Mouse (Mus musculus) kidney, postnatal 0 days (tissue): Measurements from ENCODE around the gene Gm11634. TPM values are rescaled to one million over a fixed set of nuclear protein-coding genes. Genes with fewer than 3 reads are reported as not detected.
"Not testable (repeated sequence)": the region's sequence is repeated elsewhere in the genome, so short reads cannot be mapped to it uniquely, and the experiment has no call there.

ENCODE experiments used
- ATAC-seq: fragments of 200-750 bp; cut with Nextera tagmentation; replicated peaks from 2 replicates; pipeline ENCODE4 v1.8.0; 2017; ENCODE audit warnings: low read depth, moderate number of reproducible peaks, moderate TSS enrichment, moderate library complexity; ENCODE audit not compliant: low FRiP score
- DNase-seq: peaks from one replicate; pipeline ENCODE4 v3.0.0-alpha.2; 2016; ENCODE audit warnings: low spot score
- H3K27ac ChIP-seq: fragments of 300-500 bp; sonication (generic); 2 replicates; pipeline ENCODE4 v1.5.1; 2014; ENCODE audit warnings: mild to moderate bottlenecking
- H3K27me3 ChIP-seq: fragments of 300-500 bp; sonication (generic); 2 replicates; pipeline ENCODE4 v1.6.1; 2014; ENCODE audit warnings: low read length, mixed read lengths; ENCODE audit not compliant: insufficient read depth
- H3K36me3 ChIP-seq: fragments of 300-500 bp; sonication (generic); 2 replicates; pipeline ENCODE4 v1.6.1; 2014; ENCODE audit warnings: low read length, mixed read lengths; ENCODE audit not compliant: insufficient read depth
- H3K4me1 ChIP-seq: fragments of 300-500 bp; sonication (generic); replicated peaks from 2 replicates; pipeline ENCODE4 v1.6.1; 2014; ENCODE audit warnings: antibody characterized with exemption, low read length, mixed read lengths; ENCODE audit not compliant: insufficient read depth
- H3K4me2 ChIP-seq: fragments of 300-500 bp; sonication (generic); 2 replicates; pipeline ENCODE4 v1.6.1; 2014; ENCODE audit warnings: mild to moderate bottlenecking, low read length, moderate library complexity, mixed read lengths
- H3K4me3 ChIP-seq: fragments of 300-500 bp; sonication (generic); replicated peaks from 2 replicates; pipeline ENCODE4 v1.5.1; 2014; ENCODE audit warnings: low read depth, low read length
- H3K9ac ChIP-seq: fragments of 300-500 bp; sonication (generic); 2 replicates; pipeline ENCODE4 v1.6.1; 2014; ENCODE audit warnings: low read depth, low read length
- H3K9me3 ChIP-seq: fragments of 300-500 bp; sonication (generic); replicated peaks from 2 replicates; pipeline ENCODE4 v1.6.1; 2016; ENCODE audit warnings: low read length, inconsistent platforms, mixed read lengths
- CTCF ChIP-seq: IDR thresholded peaks from 2 replicates; pipeline ENCODE4 v1.5.1; 2016; ENCODE audit warnings: antibody characterized with exemption, low read depth, mild to moderate bottlenecking, moderate library complexity
- WGBS: fragments of 180-500 bp; shearing (Covaris S2); extraction: QIAGEN DNeasy Blood & Tissue Kit; methylation state at CpG from one replicate; pipeline ENCODE4 v1.1.7; 2014; 5-methylcytosine and 5-hydroxymethylcytosine counted together
- polyA plus RNA-seq: library from polyadenylated mRNA; unstranded; fragments of >200 nt; fragmentation: Nextera tagmentation; extraction: Ambion mirVana; gene quantifications from 2 replicates; pipeline ENCODE4 v1.2.1, GENCODE M21; 2015

Gm11634 gene
- polyA plus RNA-seq, 1 experiment from 2014 or later = 0.37 TPM

- WGBS = 27% methylated on average over 18 of the region's 18 CpGs
- Histone ChIP-seq H3K27me3 (no peaks in the 10 kb centered on the region), H3K4me1 (0 out of 2 replicates have a peak, but pooled peaks cover 7% of the 10 kb centered on the region), H3K9me3 (no peaks in the 10 kb centered on the region), H3K9ac (no peak overlapping the region), H3K4me3 (no peak overlapping the region), H3K27ac (no peak overlapping the region), H3K36me3 (no peaks in the 10 kb centered on the region), H3K4me2 (0 out of 2 replicates have a peak overlapping the region, but pooled peaks have one; percentile 8)
- DNase-seq (no peak), ATAC-seq (no peak)
- TF ChIP-seq CTCF = no peak
Observed at GRCm38 (mm10) chr11:101616948-101617767, 18.1 kb upstream of the Gm11634 start.

GRCm38 (mm10) chr11:101616104-101616503 is 17.0 kb upstream of the Gm11634 start:
- Histone ChIP-seq H3K4me1 (0 out of 2 replicates have a peak, but pooled peaks cover 7% of the 10 kb centered on the region), H3K9ac (no peak overlapping the region), H3K4me2 (no peak overlapping the region), H3K9me3 (no peaks in the 10 kb centered on the region), H3K27ac (no peak overlapping the region), H3K27me3 (no peaks in the 10 kb centered on the region), H3K36me3 (no peaks in the 10 kb centered on the region), H3K4me3 (no peak overlapping the region)
- TF ChIP-seq CTCF = no peak
- DNase-seq (no peak), ATAC-seq (no peak)
- WGBS = 90% methylated on average over 8 of the region's 8 CpGs

GRCm38 (mm10) chr11:101615380-101615779 is 16.3 kb upstream of the Gm11634 start:
- TF ChIP-seq CTCF = no peak

GRCm38 (mm10) chr11:101614116-101614515 is 15.1 kb upstream of the Gm11634 start:
- WGBS = 81% methylated on average over 4 of the region's 4 CpGs

More at GRCm38 (mm10) chr11:101615380-101615779, 16.3 kb upstream of the Gm11634 start:
- Histone ChIP-seq H3K9ac (no peak overlapping the region), H3K36me3 (no peaks in the 10 kb centered on the region), H3K9me3 (no peaks in the 10 kb centered on the region), H3K4me1 (0 out of 2 replicates have a peak, but pooled peaks cover 7% of the 10 kb centered on the region), H3K27me3 (no peaks in the 10 kb centered on the region), H3K27ac (no peak overlapping the region), H3K4me3 (no peak overlapping the region), H3K4me2 (no peak overlapping the region)
- DNase-seq (no peak), ATAC-seq (no peak)
- 73% methylated on average over 6 of the region's 6 CpGs for WGBS

GRCm38 (mm10) chr11:101613596-101613995 is 14.5 kb upstream of the Gm11634 start:
- no peak overlapping the region for H3K27ac ChIP-seq
- no peak overlapping the region for H3K4me2 ChIP-seq
- ATAC-seq (no peak), DNase-seq (no peak)
- H3K9ac ChIP-seq = no peak overlapping the region
- 0 out of 2 replicates have a peak, but pooled peaks cover 5% of the 10 kb centered on the region for H3K4me1 ChIP-seq
- no peaks in the 10 kb centered on the region for H3K27me3 ChIP-seq
- H3K4me3 ChIP-seq = no peak overlapping the region
- no peaks in the 10 kb centered on the region for H3K36me3 ChIP-seq
- no peak for TF ChIP-seq CTCF
- WGBS = 75% methylated on average over 6 of the region's 6 CpGs
- H3K9me3 ChIP-seq = no peaks in the 10 kb centered on the region

More at GRCm38 (mm10) chr11:101614116-101614515, 15.1 kb upstream of the Gm11634 start:
- DNase-seq (no peak), ATAC-seq (no peak)
- 0 out of 2 replicates have a peak, but pooled peaks cover 7% of the 10 kb centered on the region for H3K4me1 ChIP-seq
- no peak for TF ChIP-seq CTCF
- H3K9ac ChIP-seq = no peak overlapping the region
- no peak overlapping the region for H3K4me3 ChIP-seq
- H3K27ac ChIP-seq = no peak overlapping the region
- H3K9me3 ChIP-seq = no peaks in the 10 kb centered on the region
- no peak overlapping the region for H3K4me2 ChIP-seq
- H3K27me3 ChIP-seq = no peaks in the 10 kb centered on the region
- H3K36me3 ChIP-seq = no peaks in the 10 kb centered on the region

GRCm38 (mm10) chr11:101610445-101610844 is 11.4 kb upstream of the Gm11634 start:
- Histone ChIP-seq H3K36me3 (no peaks in the 10 kb centered on the region), H3K4me1 (no peaks in the 10 kb centered on the region), H3K27ac (no peak overlapping the region), H3K4me2 (no peak overlapping the region), H3K9ac (no peak overlapping the region), H3K4me3 (no peak overlapping the region), H3K27me3 (no peaks in the 10 kb centered on the region), H3K9me3 (no peaks in the 10 kb centered on the region)
- TF ChIP-seq CTCF = no peak
- DNase-seq (no peak), ATAC-seq (no peak)
- 21% methylated on average over 11 of the region's 11 CpGs for WGBS

- H3K36me3 ChIP-seq, ATAC-seq, H3K9ac ChIP-seq, H3K27me3 ChIP-seq, DNase-seq, H3K4me2 ChIP-seq, H3K4me1 ChIP-seq, H3K4me3 ChIP-seq, H3K9me3 ChIP-seq, H3K27ac ChIP-seq: not testable (repeated sequence)
- 93% methylated on average over 4 of the region's 4 CpGs for WGBS
Observed at GRCm38 (mm10) chr11:101607134-101607533, 8.1 kb upstream of the Gm11634 start.

GRCm38 (mm10) chr11:101604531-101605453 is 5.7 kb upstream of the Gm11634 start:
- not testable (repeated sequence) for H3K4me1 ChIP-seq, H3K27me3 ChIP-seq, H3K9ac ChIP-seq, H3K9me3 ChIP-seq, H3K36me3 ChIP-seq
- Histone ChIP-seq H3K27ac (0 out of 2 replicates have a peak overlapping the region, but pooled peaks have one; percentile 42), H3K4me3 (0 out of 2 replicates have a peak overlapping the region, but pooled peaks have one; percentile 18), H3K4me2 (peak overlapping the region; percentile 55)
- DNase-seq (peak; percentile 79), ATAC-seq (peak; percentile 65; the same call in 1 of the 2 replicates)
- under 1% methylated on average over 30 of the region's 30 CpGs for WGBS
